Mouse (Mus musculus) forebrain, postnatal 0 days (tissue): ENCODE results near the gene Gm47995. TPM values are rescaled to one million over a fixed set of nuclear protein-coding genes. Genes with fewer than 3 reads are reported as not detected.

Experiments
- ATAC-seq: fragments of 200-750 bp; cut with Nextera tagmentation; 2 replicates; pipeline ENCODE4 v1.8.0; 2017; ENCODE audit warnings: mild to moderate bottlenecking, moderate library complexity
- DNase-seq: peaks from one replicate; pipeline ENCODE4 v3.0.0-alpha.2; 2015
- H3K27ac ChIP-seq: fragments of 300-500 bp; sonication (generic); 2 replicates; pipeline ENCODE4 v1.5.1; 2014; ENCODE audit warnings: low read depth, mild to moderate bottlenecking, antibody characterized with exemption, low read length, moderate library complexity, mixed read lengths
- H3K27me3 ChIP-seq: fragments of 300-500 bp; sonication (generic); 2 replicates; pipeline ENCODE4 v1.6.1; 2014; ENCODE audit warnings: mild to moderate bottlenecking, low read length, mixed read lengths; ENCODE audit not compliant: insufficient read depth
- H3K36me3 ChIP-seq: fragments of 300-500 bp; sonication (generic); 2 replicates; pipeline ENCODE4 v1.6.1; 2014; ENCODE audit warnings: mild to moderate bottlenecking, moderate library complexity; ENCODE audit not compliant: insufficient read depth
- H3K4me1 ChIP-seq: fragments of 300-500 bp; sonication (generic); 2 replicates; pipeline ENCODE4 v1.6.1; 2014; ENCODE audit warnings: antibody characterized with exemption; ENCODE audit not compliant: insufficient read depth
- H3K4me2 ChIP-seq: fragments of 300-500 bp; sonication (generic); 2 replicates; pipeline ENCODE4 v1.6.1; 2014; ENCODE audit warnings: low read depth, mild to moderate bottlenecking, moderate library complexity
- H3K4me3 ChIP-seq: fragments of 300-500 bp; sonication (generic); 2 replicates; pipeline ENCODE4 v1.5.1; 2014; ENCODE audit warnings: low read depth, low read length, mixed read lengths
- H3K9ac ChIP-seq: fragments of 300-500 bp; sonication (generic); 2 replicates; pipeline ENCODE4 v1.6.1; 2014; ENCODE audit warnings: mild to moderate bottlenecking
- H3K9me3 ChIP-seq: fragments of 300-500 bp; sonication (generic); 2 replicates; pipeline ENCODE4 v1.6.1; 2016; ENCODE audit warnings: low read length
- CTCF ChIP-seq: sonication (generic); IDR thresholded peaks from 2 replicates; pipeline ENCODE4 v1.5.1; 2016; ENCODE audit warnings: antibody characterized with exemption, control low read depth, low read depth
- WGBS: fragments of 180-500 bp; shearing (Covaris S2); extraction: QIAGEN DNeasy Blood & Tissue Kit; methylation state at CpG from one replicate; pipeline ENCODE4 v1.1.7; 2014; 5-methylcytosine and 5-hydroxymethylcytosine counted together
- polyA plus RNA-seq: library from polyadenylated mRNA; unstranded; fragments of >200 nt; fragmentation: Nextera tagmentation; extraction: Ambion mirVana; gene quantifications from 2 replicates; pipeline ENCODE4 v1.2.1, GENCODE M21; 2015
- total RNA-seq: library from RNA; depleted of rRNA; stranded (reverse); fragments of >200 nt; gene quantifications from 2 replicates; pipeline ENCODE4 v1.2.3, GENCODE M21; 2014; rRNA removed

Gene Gm47995
- total and polyA plus RNA-seq, 2 experiments from 2014 or later, result not detected

GRCm38 (mm10) chr1:151236141-151236930 is 38.1 kb downstream of the Gm47995 start:
- TF ChIP-seq CTCF, result no peak
- Histone ChIP-seq H3K9me3 (peaks cover 8% of the 10 kb centered on the region), H3K4me3 (no peak overlapping the region), H3K27ac (0 out of 2 replicates have a peak overlapping the region, but pooled peaks have one; percentile 9), H3K9ac (no peak overlapping the region), H3K4me2 (no peak overlapping the region), H3K4me1 (no peaks in the 10 kb centered on the region), H3K36me3 (no peaks in the 10 kb centered on the region), H3K27me3 (no peaks in the 10 kb centered on the region)
- peak; percentile 65 for ATAC-seq
- 57% methylated on average over 13 of the region's 13 CpGs for WGBS
- DNase-seq, result peak; percentile 30

- Histone ChIP-seq H3K27me3 (no peaks in the 10 kb centered on the region), H3K9me3 (peaks cover 8% of the 10 kb centered on the region), H3K27ac (no peak overlapping the region), H3K4me2 (no peak overlapping the region), H3K4me3 (no peak overlapping the region), H3K36me3 (no peaks in the 10 kb centered on the region), H3K4me1 (no peaks in the 10 kb centered on the region), H3K9ac (no peak overlapping the region)
- 88% methylated on average over 3 of the region's 3 CpGs for WGBS
- no peak for TF ChIP-seq CTCF
- no peak for ATAC-seq
- no peak for DNase-seq
Observed at GRCm38 (mm10) chr1:151237780-151238179, 39.5 kb downstream of the Gm47995 start.

- Histone ChIP-seq H3K9me3 (peaks cover 5% of the 10 kb centered on the region; the same call in 1 of the 2 replicates), H3K27me3 (no peaks in the 10 kb centered on the region), H3K27ac (no peak overlapping the region), H3K36me3 (no peaks in the 10 kb centered on the region), H3K4me1 (no peaks in the 10 kb centered on the region), H3K9ac (no peak overlapping the region), H3K4me2 (no peak overlapping the region), H3K4me3 (no peak overlapping the region)
- no peak for TF ChIP-seq CTCF
- DNase-seq (no peak), ATAC-seq (no peak)
- WGBS, result 78% methylated on average over 4 of the region's 4 CpGs
Observed at GRCm38 (mm10) chr1:151243332-151243731, 45.1 kb downstream of the Gm47995 start.

GRCm38 (mm10) chr1:151244013-151244412 is 45.8 kb downstream of the Gm47995 start:
- H3K27me3 ChIP-seq, result no peaks in the 10 kb centered on the region
- H3K9ac ChIP-seq, result no peak overlapping the region
- H3K9me3 ChIP-seq, result peaks cover 5% of the 10 kb centered on the region; the same call in 1 of the 2 replicates
- DNase-seq, result no peak
- no peak for TF ChIP-seq CTCF
- WGBS, result 88% methylated on average over 5 of the region's 5 CpGs
- no peak overlapping the region for H3K4me3 ChIP-seq
- no peak overlapping the region for H3K4me2 ChIP-seq
- no peaks in the 10 kb centered on the region for H3K36me3 ChIP-seq
- no peak for ATAC-seq
- no peak overlapping the region for H3K27ac ChIP-seq
- H3K4me1 ChIP-seq, result no peaks in the 10 kb centered on the region

- no peaks in the 10 kb centered on the region for H3K4me1 ChIP-seq
- H3K9ac ChIP-seq, result no peak overlapping the region
- H3K4me3 ChIP-seq, result no peak overlapping the region
- DNase-seq (no peak), ATAC-seq (no peak)
- no peak overlapping the region for H3K27ac ChIP-seq
- TF ChIP-seq CTCF, result no peak
- H3K36me3 ChIP-seq, result no peaks in the 10 kb centered on the region
- no peaks in the 10 kb centered on the region for H3K27me3 ChIP-seq
- H3K9me3 ChIP-seq, result peaks cover 5% of the 10 kb centered on the region; the same call in 1 of the 2 replicates
- no peak overlapping the region for H3K4me2 ChIP-seq
- 90% methylated on average over 4 of the region's 4 CpGs for WGBS
Observed at GRCm38 (mm10) chr1:151244761-151245160, 46.5 kb downstream of the Gm47995 start.

GRCm38 (mm10) chr1:151245165-151245564 is 46.9 kb downstream of the Gm47995 start:
- WGBS, result 83% methylated on average over 10 of the region's 10 CpGs
- ATAC-seq (no peak), DNase-seq (no peak)
- H3K4me3 ChIP-seq, result no peak overlapping the region
- H3K9ac ChIP-seq, result no peak overlapping the region
- H3K36me3 ChIP-seq, result no peaks in the 10 kb centered on the region
- no peaks in the 10 kb centered on the region for H3K4me1 ChIP-seq
- no peak for TF ChIP-seq CTCF
- no peaks in the 10 kb centered on the region for H3K27me3 ChIP-seq
- no peak overlapping the region for H3K27ac ChIP-seq
- H3K9me3 ChIP-seq, result peaks cover 2% of the 10 kb centered on the region; the same call in 1 of the 2 replicates
- H3K4me2 ChIP-seq, result no peak overlapping the region

- ATAC-seq, result no peak
- no peak overlapping the region for H3K4me2 ChIP-seq
- no peak overlapping the region for H3K9ac ChIP-seq
- no peak for DNase-seq
- H3K4me1 ChIP-seq, result no peaks in the 10 kb centered on the region
- no peaks in the 10 kb centered on the region for H3K27me3 ChIP-seq
- H3K36me3 ChIP-seq, result no peaks in the 10 kb centered on the region
- H3K4me3 ChIP-seq, result no peak overlapping the region
- H3K9me3 ChIP-seq, result no peaks in the 10 kb centered on the region
- TF ChIP-seq CTCF, result no peak
- 59% methylated on average over 2 of the region's 2 CpGs for WGBS
- H3K27ac ChIP-seq, result no peak overlapping the region
Observed at GRCm38 (mm10) chr1:151245846-151246245, 47.6 kb downstream of the Gm47995 start.

Other genes with a start within 250 kb of the Gm47995 start
- gene Hmcn1, start 205.0 kb upstream of the Gm47995 start, total RNA-seq, result 4.1 and 4.5 TPM in 2 replicates
- gene Hmcn1, start 205.0 kb upstream of the Gm47995 start, polyA plus RNA-seq, result 0.80 and 1.2 TPM in 2 replicates
- gene Gm47985, start 15.9 kb upstream of the Gm47995 start, total RNA-seq, result not detected in 2 replicates
- not detected in 2 replicates for gene Gm47985, start 15.9 kb upstream of the Gm47995 start, polyA plus RNA-seq
- gene Gm8947, start 6.1 kb upstream of the Gm47995 start, total RNA-seq, result not detected in 2 replicates
- gene Gm8947, start 6.1 kb upstream of the Gm47995 start, polyA plus RNA-seq, result not detected in 2 replicates
- gene 3110040M04Rik, start 5.7 kb downstream of the Gm47995 start, total RNA-seq, result not detected in 2 replicates
- not detected in 2 replicates for gene 3110040M04Rik, start 5.7 kb downstream of the Gm47995 start, polyA plus RNA-seq
- gene Gm47996, start 11.7 kb downstream of the Gm47995 start, total RNA-seq, result not detected in 2 replicates
- not detected in 2 replicates for gene Gm47996, start 11.7 kb downstream of the Gm47995 start, polyA plus RNA-seq
- 246 and 251 TPM in 2 replicates for gene Ivns1abp, start 146.0 kb downstream of the Gm47995 start, total RNA-seq
- gene Ivns1abp, start 146.0 kb downstream of the Gm47995 start, polyA plus RNA-seq, result 217 and 240 TPM in 2 replicates
- gene Swt1, start 230.0 kb downstream of the Gm47995 start, total RNA-seq, result 14.4 and 22.2 TPM in 2 replicates
- 12.6 and 12.9 TPM in 2 replicates for gene Swt1, start 230.0 kb downstream of the Gm47995 start, polyA plus RNA-seq
- 21.3 and 23.2 TPM in 2 replicates for gene Trmt1l, start 230.1 kb downstream of the Gm47995 start, total RNA-seq
- 11.7 and 16.4 TPM in 2 replicates for gene Trmt1l, start 230.1 kb downstream of the Gm47995 start, polyA plus RNA-seq